Mouse (Mus musculus) lung, adult 2 months (tissue): ENCODE measurements at regions not wholly inside any gene's neighbourhood (a gene's known extent, or its start where the extent isn't known, plus 50 kb on each side); places are given as distances from the start of the nearest gene placed in this dataset.

Experiments
- CTCF ChIP-seq: fragments of 200-500 bp; IDR thresholded peaks from 2 replicates; pipeline ENCODE4 v1.5.1; 2011; ENCODE audit warnings: mild to moderate bottlenecking, low read length, control low read depth; ENCODE audit not compliant: insufficient read depth
- POLR2A ChIP-seq: fragments of 200-500 bp; IDR thresholded peaks from 2 replicates; pipeline ENCODE4 v1.6.1; 2011; ENCODE audit warnings: low read depth, mild to moderate bottlenecking, control low read depth, low read length, borderline replicate concordance; ENCODE audit errors: extremely low read depth

DNA sequence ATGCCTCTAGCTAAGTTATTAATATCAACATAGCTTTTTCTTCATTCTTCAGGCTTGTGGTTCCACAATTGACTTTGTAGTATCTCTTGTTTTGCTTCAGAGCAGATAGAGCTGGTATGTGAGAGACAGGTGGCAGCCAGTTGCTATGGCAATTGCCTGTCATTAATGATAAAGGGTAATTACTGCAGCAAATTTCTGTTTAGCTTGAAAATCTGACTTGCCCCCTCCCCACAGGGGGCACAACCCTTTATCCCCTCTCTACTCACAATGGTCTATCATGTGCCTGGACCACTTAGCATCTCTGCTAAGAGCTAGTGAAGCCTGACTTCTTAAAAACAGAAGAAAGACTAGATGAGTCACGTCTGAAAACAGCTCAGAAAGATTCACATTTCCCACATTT is 157.1 kb upstream of the G2e3 start:
- TF ChIP-seq CTCF (no peak), POLR2A (no peak)
